Mouse (Mus musculus): Measurements from ENCODE around the gene Mknk2.

GRCm38 (mm10) chr10:80679556-80680259, 1.8 kb upstream of the Mknk2 start:
- TF ChIP-seq POLR2A (IDR thresholded peaks at IDR 0.05; ENCODE audit: insufficient read length, low read depth) (no peak), TCF3 (IDR thresholded peaks at IDR 0.05; ENCODE audit: insufficient read length, low read depth) (no peak), MYOD1 (IDR thresholded peaks at IDR 0.05; ENCODE audit: control insufficient read depth in 1 of 3, insufficient read length in 2 of 3, low read depth in 2 of 3) (no peak), CEBPB (IDR thresholded peaks at IDR 0.05; ENCODE audit: insufficient read depth, poor library complexity, severe bottlenecking) (no peak), POLR2AphosphoS2 (IDR thresholded peaks at IDR 0.05; ENCODE audit: insufficient read length, low read depth) (peak; percentile 21), MYOG (IDR thresholded peaks at IDR 0.05; ENCODE audit: control insufficient read depth in 1 of 3, insufficient read depth in 1 of 3, insufficient read length in 2 of 3, low read depth in 2 of 3) (no peak), E2F4 (IDR thresholded peaks at IDR 0.05; ENCODE audit: insufficient read depth) (no peak), TCF12 (IDR thresholded peaks at IDR 0.05; ENCODE audit: insufficient read depth, poor library complexity, severe bottlenecking) (no peak), USF1 (IDR thresholded peaks at IDR 0.05; ENCODE audit: low read depth) (no peak), SRF (IDR thresholded peaks at IDR 0.05; ENCODE audit: control insufficient read depth, insufficient read length, low read depth) (no peak), MAX (IDR thresholded peaks at IDR 0.05; ENCODE audit: low read depth) (no peak)
